Mouse (Mus musculus): Measurements from ENCODE around the gene Tnfrsf9. TPM values are rescaled to one million over a fixed set of nuclear protein-coding genes. Genes with fewer than 3 reads are reported as not detected.
A peak's percentile ranks its signal among the peaks of the same experiment; 100 is the strongest.

The Tnfrsf9 gene
- polyA plus RNA-seq, 1 experiment from 2014 or later, result 0.16 TPM

- Histone ChIP-seq H3K4me3 (replicated peaks) (no peak overlapping the region), H3K9me3 (no peaks in the 10 kb centered on the region), H3K36me3 (no peaks in the 10 kb centered on the region), H3K27ac (no peak overlapping the region), H3K27me3 (no peaks in the 10 kb centered on the region), H3K9ac (replicated peaks) (no peak overlapping the region), H3K4me1 (replicated peaks) (no peaks in the 10 kb centered on the region), H3K4me2 (replicated peaks) (no peak overlapping the region)
- ATAC-seq, result no peak
- WGBS, result 94% methylated on average over 7 of the region's 7 CpGs
These were observed 30.3 kb downstream of the Tnfrsf9 start for GRCm38 (mm10) chr4:150944707-150945106.

DNA sequence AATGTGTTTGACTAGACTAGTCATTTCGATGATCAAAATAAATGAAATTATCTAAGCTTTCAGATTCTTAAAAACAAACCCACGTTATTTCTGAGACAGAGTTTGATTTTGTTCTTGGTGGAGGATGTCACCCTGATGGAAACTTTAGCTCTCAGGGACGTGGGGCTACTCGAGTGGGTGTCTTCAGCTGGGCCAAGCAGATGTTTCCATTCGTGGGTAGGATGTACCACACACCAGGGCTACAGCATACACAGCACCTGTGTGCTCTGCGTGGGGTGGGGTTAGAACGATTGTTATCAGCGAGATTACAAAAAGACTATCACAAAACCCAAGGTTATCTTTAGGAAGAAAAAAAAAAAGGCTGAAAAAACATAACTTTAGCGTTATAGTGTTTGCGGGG, 36.6 kb downstream of the Tnfrsf9 start:
- Histone ChIP-seq H3K4me1 (replicated peaks) (no peaks in the 10 kb centered on the region), H3K9me3 (no peaks in the 10 kb centered on the region), H3K4me3 (replicated peaks) (no peak overlapping the region), H3K4me2 (replicated peaks) (no peak overlapping the region), H3K27me3 (no peaks in the 10 kb centered on the region), H3K9ac (replicated peaks) (no peak overlapping the region), H3K36me3 (no peaks in the 10 kb centered on the region), H3K27ac (no peak overlapping the region)
- no peak for ATAC-seq
- WGBS, result 87% methylated on average over 10 of the region's 10 CpGs

- Histone ChIP-seq H3K4me2 (replicated peaks) (no peak overlapping the region), H3K27me3 (no peaks in the 10 kb centered on the region)
These were observed 42.2 kb downstream of the Tnfrsf9 start for GRCm38 (mm10) chr4:150956369-150957105.

DNA sequence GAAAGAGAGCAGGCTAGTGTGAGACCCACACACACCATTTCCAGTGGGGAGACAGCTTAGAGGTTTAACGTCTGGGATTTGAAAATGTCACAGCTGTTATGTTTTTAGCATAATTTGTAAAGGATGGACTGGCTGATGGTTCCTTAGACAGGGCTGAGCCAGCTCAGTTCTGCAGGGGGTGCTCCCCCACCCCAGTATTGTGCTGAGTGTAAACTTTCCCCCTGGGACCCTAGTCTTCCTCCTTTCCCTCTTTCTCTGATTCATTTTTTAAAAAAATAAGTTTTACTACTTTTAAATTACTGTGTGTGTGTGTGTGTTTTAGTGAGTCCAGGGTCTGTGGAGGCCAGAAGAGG, 42.7 kb downstream of the Tnfrsf9 start:
- 34% methylated on average over 1 of the region's 1 CpGs for WGBS
- Histone ChIP-seq H3K9ac (replicated peaks) (no peak overlapping the region), H3K27ac (peak overlapping the region; percentile 72; the same call in 1 of the 2 replicates), H3K36me3 (no peaks in the 10 kb centered on the region), H3K27me3 (no peaks in the 10 kb centered on the region), H3K4me2 (replicated peaks) (no peak overlapping the region), H3K4me3 (replicated peaks) (no peak overlapping the region), H3K9me3 (no peaks in the 10 kb centered on the region), H3K4me1 (replicated peaks) (peaks cover 13% of the 10 kb centered on the region)
- no peak; the same call in 1 of the 2 replicates for ATAC-seq

More at GRCm38 (mm10) chr4:150956369-150957105, 42.2 kb downstream of the Tnfrsf9 start:
- Histone ChIP-seq H3K9me3 (no peaks in the 10 kb centered on the region), H3K4me3 (replicated peaks) (no peak overlapping the region), H3K9ac (replicated peaks) (no peak overlapping the region), H3K36me3 (no peaks in the 10 kb centered on the region), H3K27ac (peak overlapping the region; percentile 72), H3K4me1 (replicated peaks) (peaks cover 13% of the 10 kb centered on the region)
- ATAC-seq, result peak; percentile 91
- WGBS, result 45% methylated on average over 13 of the region's 13 CpGs

GRCm38 (mm10) chr4:150958536-150958935, 44.2 kb downstream of the Tnfrsf9 start:
- no peak overlapping the region for H3K4me3 ChIP-seq (replicated peaks)
- no peak overlapping the region for H3K9ac ChIP-seq (replicated peaks)
- ATAC-seq, result no peak
- peaks cover 13% of the 10 kb centered on the region for H3K4me1 ChIP-seq (replicated peaks)
- no peak overlapping the region for H3K4me2 ChIP-seq (replicated peaks)
- H3K36me3 ChIP-seq, result no peaks in the 10 kb centered on the region
- H3K27me3 ChIP-seq, result no peaks in the 10 kb centered on the region
- WGBS, result 79% methylated on average over 7 of the region's 7 CpGs
- H3K27ac ChIP-seq, result no peak overlapping the region
- H3K9me3 ChIP-seq, result no peaks in the 10 kb centered on the region

- Histone ChIP-seq H3K27ac (no peak overlapping the region), H3K4me3 (replicated peaks) (no peak overlapping the region), H3K9ac (replicated peaks) (no peak overlapping the region), H3K4me1 (replicated peaks) (peaks cover 6% of the 10 kb centered on the region; the same call in 1 of the 2 replicates), H3K36me3 (no peaks in the 10 kb centered on the region), H3K27me3 (peaks cover 3% of the 10 kb centered on the region; the same call in 1 of the 2 replicates), H3K9me3 (no peaks in the 10 kb centered on the region), H3K4me2 (replicated peaks) (no peak overlapping the region)
- no peak for ATAC-seq
- 75% methylated on average over 6 of the region's 6 CpGs for WGBS
These were observed 47.9 kb downstream of the Tnfrsf9 start for GRCm38 (mm10) chr4:150962231-150962630.

DNA sequence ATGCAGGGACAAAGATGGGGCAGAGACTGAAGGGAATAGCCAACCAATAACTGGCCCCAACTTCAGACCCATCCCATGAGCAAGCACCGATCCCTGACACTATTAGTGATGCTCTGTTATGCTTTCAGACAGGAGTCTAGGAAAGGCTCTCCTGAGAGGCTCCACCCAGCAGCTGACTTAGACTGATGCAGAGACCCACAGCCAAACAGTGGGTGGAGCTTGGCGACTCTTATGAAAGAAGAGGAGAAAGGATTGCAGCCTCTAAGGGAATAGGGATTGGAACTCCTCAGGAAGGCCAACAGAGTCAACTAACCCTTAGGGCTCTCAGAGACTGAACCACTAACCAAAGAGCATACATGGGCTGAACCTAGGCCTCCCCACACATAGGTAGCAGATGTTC, 49.3 kb downstream of the Tnfrsf9 start:
- no peak overlapping the region for H3K9ac ChIP-seq (replicated peaks)
- 0 out of 2 replicates have a peak, but pooled peaks cover 3% of the 10 kb centered on the region for H3K4me1 ChIP-seq (replicated peaks)
- no peak overlapping the region for H3K4me2 ChIP-seq (replicated peaks)
- H3K27ac ChIP-seq, result no peak overlapping the region
- H3K4me3 ChIP-seq (replicated peaks), result no peak overlapping the region
- 64% methylated on average over 2 of the region's 2 CpGs for WGBS
- no peaks in the 10 kb centered on the region for H3K36me3 ChIP-seq
- ATAC-seq, result no peak
- H3K9me3 ChIP-seq, result no peaks in the 10 kb centered on the region
- H3K27me3 ChIP-seq, result peaks cover 3% of the 10 kb centered on the region; the same call in 1 of the 2 replicates

DNA sequence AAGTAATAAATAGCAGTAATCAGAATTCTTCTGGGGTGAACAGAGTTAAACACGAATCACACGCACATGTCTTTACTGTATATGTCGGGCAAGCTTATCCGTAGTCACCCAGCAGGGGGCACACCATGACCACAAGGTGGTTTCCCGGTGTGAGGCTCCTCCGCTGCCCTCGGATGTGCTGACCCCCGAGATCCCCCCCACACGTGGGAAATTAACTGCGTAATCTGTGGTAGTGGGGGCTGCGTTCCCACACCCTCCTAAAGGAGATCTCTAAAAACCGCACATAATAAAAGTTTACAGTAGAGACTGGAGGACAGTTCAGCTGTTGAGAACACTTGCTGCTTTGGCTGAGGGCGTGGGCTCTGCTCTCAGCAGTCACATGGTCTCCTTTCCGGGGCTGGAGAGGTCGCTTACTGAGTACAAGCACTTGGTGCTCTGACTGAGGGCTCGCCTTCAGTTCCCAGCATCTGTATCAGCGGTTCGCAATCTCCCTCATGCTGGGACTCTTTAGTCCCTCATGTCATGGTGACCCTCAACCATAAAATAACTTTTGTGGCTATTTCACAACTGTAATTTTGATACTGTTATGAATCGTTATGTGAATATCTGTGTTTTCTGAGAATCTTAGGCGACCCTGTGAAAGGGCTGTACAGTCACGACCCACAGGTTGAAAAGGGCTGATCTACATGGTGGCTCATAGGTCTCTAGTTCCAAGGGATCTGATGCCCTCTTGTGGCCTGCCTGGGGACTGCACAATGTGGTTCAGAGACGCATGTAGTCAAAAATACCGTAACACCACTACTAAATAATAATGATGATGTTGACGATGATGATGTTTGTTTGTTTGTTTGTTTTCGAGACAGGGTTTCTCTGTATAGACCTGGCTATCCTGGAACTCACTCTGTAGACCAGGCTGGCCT, 50.5 kb downstream of the Tnfrsf9 start:
- Histone ChIP-seq H3K9ac (replicated peaks) (no peak overlapping the region), H3K36me3 (no peaks in the 10 kb centered on the region), H3K27ac (no peak overlapping the region), H3K9me3 (no peaks in the 10 kb centered on the region), H3K4me1 (replicated peaks) (0 out of 2 replicates have a peak, but pooled peaks cover 3% of the 10 kb centered on the region), H3K4me2 (replicated peaks) (peak overlapping the region; percentile 33), H3K4me3 (replicated peaks) (no peak overlapping the region), H3K27me3 (peaks cover 3% of the 10 kb centered on the region; the same call in 1 of the 2 replicates)
- no peak for ATAC-seq
- 13% methylated on average over 25 of the region's 25 CpGs for WGBS

GRCm38 (mm10) chr4:150965555-150965951, 51.2 kb downstream of the Tnfrsf9 start:
- Histone ChIP-seq H3K4me3 (replicated peaks) (no peak overlapping the region), H3K4me1 (replicated peaks) (0 out of 2 replicates have a peak, but pooled peaks cover 3% of the 10 kb centered on the region), H3K4me2 (replicated peaks) (no peak overlapping the region), H3K9ac (replicated peaks) (no peak overlapping the region), H3K36me3 (no peaks in the 10 kb centered on the region), H3K9me3 (no peaks in the 10 kb centered on the region), H3K27ac (no peak overlapping the region), H3K27me3 (peaks cover 3% of the 10 kb centered on the region; the same call in 1 of the 2 replicates)
- no peak for ATAC-seq
- WGBS, result 74% methylated on average over 11 of the region's 11 CpGs

DNA sequence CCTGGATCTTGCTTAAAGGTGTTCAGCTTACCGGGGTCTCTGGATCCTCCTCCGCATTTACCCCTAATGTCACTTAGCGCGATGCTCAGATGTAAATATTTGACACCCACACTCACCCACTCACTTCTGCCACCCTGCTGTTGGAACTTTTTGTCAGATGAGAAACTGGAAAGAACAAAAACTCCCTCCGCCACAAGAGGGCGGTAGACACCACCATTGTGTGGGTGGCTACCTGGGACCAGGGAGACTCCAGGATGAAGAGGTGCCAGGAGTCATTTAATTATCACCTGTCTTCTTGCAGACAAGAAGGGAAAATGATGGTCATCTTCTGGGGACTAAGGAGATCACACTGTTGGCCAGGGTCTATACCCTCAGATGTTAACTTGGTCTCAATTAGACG, 52.2 kb downstream of the Tnfrsf9 start:
- WGBS, result 26% methylated on average over 7 of the region's 7 CpGs
- ATAC-seq, result no peak
- H3K9ac ChIP-seq (replicated peaks), result no peak overlapping the region

GRCm38 (mm10) chr4:150968956-150969355, 54.6 kb downstream of the Tnfrsf9 start:
- Histone ChIP-seq H3K4me2 (replicated peaks) (no peak overlapping the region), H3K9ac (replicated peaks) (no peak overlapping the region), H3K4me3 (replicated peaks) (no peak overlapping the region), H3K27ac (no peak overlapping the region), H3K4me1 (replicated peaks) (0 out of 2 replicates have a peak, but pooled peaks cover 3% of the 10 kb centered on the region), H3K36me3 (no peaks in the 10 kb centered on the region), H3K9me3 (no peaks in the 10 kb centered on the region), H3K27me3 (peaks cover 3% of the 10 kb centered on the region; the same call in 1 of the 2 replicates)
- ATAC-seq, result no peak
- 87% methylated on average over 8 of the region's 8 CpGs for WGBS

More for the DNA sequence above, 52.2 kb downstream of the Tnfrsf9 start:
- Histone ChIP-seq H3K4me2 (replicated peaks) (no peak overlapping the region), H3K27ac (no peak overlapping the region), H3K27me3 (peaks cover 3% of the 10 kb centered on the region; the same call in 1 of the 2 replicates), H3K9me3 (no peaks in the 10 kb centered on the region), H3K4me1 (replicated peaks) (0 out of 2 replicates have a peak, but pooled peaks cover 3% of the 10 kb centered on the region), H3K36me3 (no peaks in the 10 kb centered on the region), H3K4me3 (replicated peaks) (no peak overlapping the region)

GRCm38 (mm10) chr4:150973264-150973663, 58.9 kb downstream of the Tnfrsf9 start:
- no peak overlapping the region for H3K27ac ChIP-seq
- H3K9me3 ChIP-seq, result no peaks in the 10 kb centered on the region
- H3K4me2 ChIP-seq (replicated peaks), result no peak overlapping the region
- no peaks in the 10 kb centered on the region for H3K4me1 ChIP-seq (replicated peaks)
- no peak for ATAC-seq
- H3K9ac ChIP-seq (replicated peaks), result no peak overlapping the region
- no peak overlapping the region for H3K4me3 ChIP-seq (replicated peaks)
- no peaks in the 10 kb centered on the region for H3K27me3 ChIP-seq
- WGBS, result 81% methylated on average over 8 of the region's 8 CpGs
- H3K36me3 ChIP-seq, result no peaks in the 10 kb centered on the region
